Mouse (Mus musculus) right cerebral cortex, postnatal 10 days (tissue): ENCODE results near the gene 4930415O20Rik.
"Not testable (repeated sequence)": the region's sequence is repeated elsewhere in the genome, so short reads cannot be mapped to it uniquely, and the experiment has no call there.

ENCODE experiments used
- DNase-seq, 2 experiments: peaks; one replicate each; pipeline ENCODE4 v3.0.0; 2021; ENCODE audit warnings: low spot score in 2 of 2

Gene 4930415O20Rik

GRCm38 (mm10) chr15:98568256-98569033, 2.4 kb upstream of the 4930415O20Rik start:
- DNase-seq = peak in 1 of 2 experiments; percentile 39

- DNase-seq = no peak
Measured at GRCm38 (mm10) chr15:98569216-98569615, 1.6 kb upstream of the 4930415O20Rik start.

- peak in 1 of 2 experiments; percentile 41 for DNase-seq
Measured at GRCm38 (mm10) chr15:98569795-98570365, 924 bp upstream of the 4930415O20Rik start.

- no peak for DNase-seq
Measured at GRCm38 (mm10) chr15:98573293-98573692, 2.5 kb downstream of the 4930415O20Rik start.

GRCm38 (mm10) chr15:98579310-98579709, 8.5 kb downstream of the 4930415O20Rik start:
- no peak for DNase-seq

- DNase-seq = peak; percentile 81 to 86
Measured at GRCm38 (mm10) chr15:98579795-98580464, 9.1 kb downstream of the 4930415O20Rik start.

- DNase-seq = peak in 1 of 2 experiments; percentile 60
Measured at GRCm38 (mm10) chr15:98582410-98582809, 11.6 kb downstream of the 4930415O20Rik start.

GRCm38 (mm10) chr15:98582996-98583395, 12.2 kb downstream of the 4930415O20Rik start:
- DNase-seq = no peak

GRCm38 (mm10) chr15:98585421-98585820, 14.6 kb downstream of the 4930415O20Rik start:
- DNase-seq = no peak

GRCm38 (mm10) chr15:98586141-98586540, 15.3 kb downstream of the 4930415O20Rik start:
- DNase-seq = not testable (repeated sequence)

GRCm38 (mm10) chr15:98587751-98588150, 16.9 kb downstream of the 4930415O20Rik start:
- no peak for DNase-seq

GRCm38 (mm10) chr15:98589640-98590336, 19.0 kb downstream of the 4930415O20Rik start:
- no peak for DNase-seq

GRCm38 (mm10) chr15:98591396-98591795, 20.6 kb downstream of the 4930415O20Rik start:
- DNase-seq = no peak

- DNase-seq = no peak
Measured at GRCm38 (mm10) chr15:98594193-98594592, 23.4 kb downstream of the 4930415O20Rik start.

- DNase-seq = no peak
Measured at GRCm38 (mm10) chr15:98595049-98595448, 24.2 kb downstream of the 4930415O20Rik start.

- DNase-seq = no peak
Measured at GRCm38 (mm10) chr15:98596609-98597008, 25.8 kb downstream of the 4930415O20Rik start.

GRCm38 (mm10) chr15:98600036-98600709, 29.4 kb downstream of the 4930415O20Rik start:
- no peak for DNase-seq

- no peak for DNase-seq
Measured at GRCm38 (mm10) chr15:98601832-98602190, 31.0 kb downstream of the 4930415O20Rik start.

- no peak for DNase-seq
Measured at GRCm38 (mm10) chr15:98602191-98602881, 31.5 kb downstream of the 4930415O20Rik start.

GRCm38 (mm10) chr15:98602921-98603458, 32.2 kb downstream of the 4930415O20Rik start:
- DNase-seq = no peak
